Mouse (Mus musculus) testis, adult 2 months (tissue): ENCODE measurements around the gene Ahdc1. TPM values are rescaled to one million over a fixed set of nuclear protein-coding genes. Genes with fewer than 3 reads are reported as not detected.

Experiments used
- H3K27ac ChIP-seq: fragments of 200-500 bp; 2 replicates; pipeline ENCODE4 v1.5.1; 2012; ENCODE audit warnings: low read depth, low read length; ENCODE audit not compliant: control insufficient read depth, insufficient read depth
- H3K27me3 ChIP-seq: fragments of 200-500 bp; 2 replicates; pipeline ENCODE4 v1.6.1; 2012; ENCODE audit warnings: mild to moderate bottlenecking, low read length, moderate library complexity; ENCODE audit not compliant: control insufficient read depth, insufficient read depth
- H3K36me3 ChIP-seq: fragments of 200-500 bp; 2 replicates; pipeline ENCODE4 v1.6.1; 2012; ENCODE audit warnings: mild to moderate bottlenecking, low read length; ENCODE audit not compliant: control insufficient read depth, insufficient read depth
- H3K4me1 ChIP-seq: fragments of 200-500 bp; 2 replicates; pipeline ENCODE4 v1.6.1; 2012; ENCODE audit warnings: low read length; ENCODE audit not compliant: control insufficient read depth, insufficient read depth
- H3K4me3 ChIP-seq: fragments of 200-500 bp; 2 replicates; pipeline ENCODE4 v1.5.1; 2012; ENCODE audit warnings: low read depth, mild to moderate bottlenecking, low read length, moderate library complexity, mixed read lengths; ENCODE audit not compliant: control insufficient read depth
- CTCF ChIP-seq: fragments of 200-500 bp; IDR thresholded peaks from 2 replicates; pipeline ENCODE4 v1.5.1; 2012; ENCODE audit warnings: low read depth, mild to moderate bottlenecking, inconsistent platforms, low read length, moderate library complexity; ENCODE audit not compliant: control insufficient read depth, insufficient read depth, insufficient replicate concordance
- POLR2A ChIP-seq: fragments of 200-500 bp; IDR thresholded peaks from 2 replicates; pipeline ENCODE4 v1.6.1; 2012; ENCODE audit warnings: low read depth, mild to moderate bottlenecking, inconsistent platforms, low read length, moderate library complexity; ENCODE audit not compliant: control insufficient read depth
- polyA plus RNA-seq: library from polyadenylated mRNA; depleted of rRNA; stranded (reverse); fragments of >200 nt; gene quantifications from 2 replicates; pipeline ENCODE4 v1.2.3, GENCODE M21; 2012

Gene Ahdc1
- polyA plus RNA-seq, 1 experiment, result 65.0 TPM

- Histone ChIP-seq H3K27ac (no peak overlapping the region), H3K36me3 (no peaks in the 10 kb centered on the region), H3K4me1 (peaks cover 11% of the 10 kb centered on the region), H3K4me3 (no peak overlapping the region), H3K27me3 (no peaks in the 10 kb centered on the region)
- no peak for TF ChIP-seq POLR2A
- no peak for TF ChIP-seq CTCF
These were observed 42.0 kb downstream of the Ahdc1 start for GRCm38 (mm10) chr4:133052995-133053572.

- Histone ChIP-seq H3K36me3 (no peaks in the 10 kb centered on the region; the same call in 1 of the 2 replicates), H3K27me3 (no peaks in the 10 kb centered on the region), H3K27ac (no peak overlapping the region), H3K4me3 (no peak overlapping the region), H3K4me1 (peaks cover 8% of the 10 kb centered on the region)
- TF ChIP-seq POLR2A (no peak), CTCF (no peak)
These were observed 43.5 kb downstream of the Ahdc1 start for GRCm38 (mm10) chr4:133054530-133054929.

DNA sequence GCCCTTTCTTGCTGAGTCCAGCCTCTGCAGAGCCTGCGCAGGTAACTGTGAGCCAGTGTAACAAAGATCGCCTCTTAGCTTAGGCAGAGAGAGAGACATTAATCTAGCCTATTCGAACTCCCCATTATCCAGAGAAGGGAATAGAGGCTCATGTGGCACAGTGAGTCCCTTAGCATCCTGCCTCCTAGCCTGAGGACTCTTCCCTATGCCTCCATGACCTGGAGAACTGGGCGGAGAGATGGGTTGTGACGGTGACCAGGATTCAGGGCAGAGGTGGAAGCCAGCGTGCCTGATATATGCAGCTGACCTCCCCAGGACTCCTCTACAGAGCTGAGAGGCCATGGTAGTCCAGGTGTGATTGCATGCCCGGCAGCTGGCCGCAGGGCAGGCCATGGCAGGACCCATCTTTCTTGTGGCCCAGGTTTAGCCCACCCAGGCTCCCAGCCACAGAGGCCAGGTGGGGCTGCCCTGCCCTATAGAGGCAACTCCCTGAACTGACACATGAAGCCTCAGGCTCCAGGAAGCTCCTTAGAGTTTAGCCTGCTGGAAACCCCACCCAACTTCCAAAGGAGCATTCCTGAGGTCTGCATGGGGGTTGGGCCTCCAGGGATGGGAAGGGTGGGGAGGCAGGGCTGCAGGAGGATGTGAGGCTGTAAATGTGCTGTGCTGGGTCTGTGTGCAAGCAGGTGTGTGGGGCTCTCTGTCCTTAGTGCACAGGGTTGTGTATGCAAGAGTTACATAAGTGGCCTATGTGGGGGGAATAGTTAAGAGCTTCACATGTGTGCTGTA is 44.3 kb downstream of the Ahdc1 start:
- H3K4me3 ChIP-seq, result no peak overlapping the region
- H3K27ac ChIP-seq, result no peak overlapping the region
- no peaks in the 10 kb centered on the region for H3K27me3 ChIP-seq
- peaks cover 4% of the 10 kb centered on the region; the same call in 1 of the 2 replicates for H3K4me1 ChIP-seq
- TF ChIP-seq CTCF (no peak), POLR2A (no peak)
- H3K36me3 ChIP-seq, result no peaks in the 10 kb centered on the region; the same call in 1 of the 2 replicates

GRCm38 (mm10) chr4:133056069-133056890 is 45.2 kb downstream of the Ahdc1 start:
- no peak for TF ChIP-seq POLR2A
- TF ChIP-seq CTCF, result peak; percentile 75; the same call in 1 of the 2 replicates
- Histone ChIP-seq H3K4me3 (no peak overlapping the region), H3K4me1 (peaks cover 4% of the 10 kb centered on the region; the same call in 1 of the 2 replicates), H3K27ac (no peak overlapping the region), H3K27me3 (no peaks in the 10 kb centered on the region), H3K36me3 (no peaks in the 10 kb centered on the region; the same call in 1 of the 2 replicates)

- H3K4me3 ChIP-seq, result no peak overlapping the region
- no peaks in the 10 kb centered on the region; the same call in 1 of the 2 replicates for H3K36me3 ChIP-seq
- no peaks in the 10 kb centered on the region for H3K27me3 ChIP-seq
- H3K27ac ChIP-seq, result no peak overlapping the region; the same call in 1 of the 2 replicates
- TF ChIP-seq CTCF (no peak), POLR2A (no peak)
- H3K4me1 ChIP-seq, result peaks cover 4% of the 10 kb centered on the region; the same call in 1 of the 2 replicates
These were observed 46.5 kb downstream of the Ahdc1 start for GRCm38 (mm10) chr4:133057389-133058122.

DNA sequence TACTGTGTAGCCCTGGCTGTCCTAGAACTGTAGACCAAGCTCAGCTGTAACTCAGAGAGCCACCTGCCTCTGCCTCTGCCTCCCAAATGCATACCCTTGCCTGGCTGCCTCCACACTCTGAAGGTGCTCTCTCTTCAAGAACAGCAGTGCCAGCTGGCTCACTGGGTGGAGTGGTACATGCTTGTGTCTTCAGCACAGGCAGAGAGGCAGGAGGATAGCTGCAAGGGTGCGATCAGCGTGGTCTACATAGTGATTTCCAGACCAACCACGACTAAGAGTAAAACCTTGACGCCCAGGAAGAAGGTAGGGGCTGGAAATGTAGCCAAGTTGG is 47.0 kb downstream of the Ahdc1 start:
- Histone ChIP-seq H3K27me3 (no peaks in the 10 kb centered on the region), H3K4me3 (no peak overlapping the region), H3K4me1 (peaks cover 4% of the 10 kb centered on the region; the same call in 1 of the 2 replicates), H3K27ac (no peak overlapping the region; the same call in 1 of the 2 replicates), H3K36me3 (no peaks in the 10 kb centered on the region; the same call in 1 of the 2 replicates)
- TF ChIP-seq POLR2A (no peak), CTCF (no peak)
